Mouse (Mus musculus): ENCODE measurements around the gene Sectm1a.

DNA sequence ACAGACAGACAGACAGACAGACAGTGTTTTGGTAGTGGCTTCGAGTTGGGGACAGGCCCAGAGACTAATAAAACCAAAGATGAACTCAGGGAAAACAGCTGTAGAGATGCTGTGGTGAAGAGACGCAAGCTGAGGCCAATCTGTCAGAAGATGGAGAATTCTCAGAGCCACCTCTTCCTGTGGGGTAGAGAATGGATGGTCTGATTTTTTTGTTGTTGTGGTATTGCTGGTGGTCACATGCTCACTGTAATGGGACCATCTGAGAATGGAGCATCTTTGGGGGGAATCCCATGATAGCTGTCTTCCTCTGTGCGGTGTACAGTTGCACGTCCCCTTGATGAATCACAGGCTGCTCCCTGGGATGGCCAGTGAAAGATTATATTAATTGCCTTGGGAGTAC lies 38.5 kb downstream of the Sectm1a start:
- TF ChIP-seq CTCF (conservative IDR thresholded peaks at IDR 0.05; ENCODE audit: insufficient read depth, insufficient read length, low read depth, low read length) (no peak), POLR2A (IDR thresholded peaks at IDR 0.05; ENCODE audit: low read depth, low read length) (no peak)
